Mouse (Mus musculus) NIH3T3 (cell line): Measurements from ENCODE around the gene Actn1.

Experiments
- DNase-seq: peaks from one replicate; pipeline ENCODE4 v3.0.0-alpha.2; 2012; ENCODE audit warnings: low read depth

Gene Actn1

DNA sequence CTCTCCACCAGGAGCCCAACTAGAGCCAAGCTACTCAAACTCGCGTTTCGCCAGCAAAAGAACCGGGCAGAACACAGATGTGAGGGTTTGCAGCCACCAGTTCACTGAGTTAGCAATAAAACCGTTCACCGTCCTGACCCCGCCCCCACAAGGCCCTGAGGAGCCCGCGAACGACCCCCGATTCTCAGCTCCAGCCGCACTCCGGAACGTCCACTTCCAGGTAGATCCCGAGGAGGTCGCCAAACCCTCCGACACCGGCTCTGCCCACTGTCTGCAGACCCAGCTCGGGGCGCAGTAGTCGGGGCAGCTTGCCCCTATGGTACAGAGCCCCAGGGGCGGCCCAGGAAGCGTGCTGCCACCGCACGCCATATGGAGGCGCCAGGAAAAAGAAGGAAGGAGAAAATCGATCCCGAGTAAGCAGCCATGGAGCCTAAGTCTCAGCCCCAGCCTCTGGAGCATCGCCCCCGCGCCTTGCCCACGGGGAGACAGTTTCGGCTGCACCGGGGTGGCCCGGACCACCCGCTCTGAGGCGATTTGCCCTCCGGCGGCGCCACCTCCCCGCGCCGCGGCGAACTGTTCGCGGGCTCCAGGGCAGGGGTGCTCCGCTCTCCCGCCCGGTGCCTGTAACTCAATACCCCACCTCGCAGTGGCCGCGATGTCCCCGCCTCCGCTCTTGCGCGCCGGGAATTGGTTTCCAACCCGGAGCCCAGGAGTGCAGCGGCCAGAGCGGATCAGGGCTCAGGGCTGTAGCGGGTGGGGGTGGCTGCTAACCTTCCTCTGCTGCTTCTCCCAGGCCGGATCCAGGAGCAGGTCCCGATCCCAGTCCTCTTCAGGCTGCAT lies 735 bp downstream of the Actn1 start:
- DNase-seq, result peak; percentile 81

DNA sequence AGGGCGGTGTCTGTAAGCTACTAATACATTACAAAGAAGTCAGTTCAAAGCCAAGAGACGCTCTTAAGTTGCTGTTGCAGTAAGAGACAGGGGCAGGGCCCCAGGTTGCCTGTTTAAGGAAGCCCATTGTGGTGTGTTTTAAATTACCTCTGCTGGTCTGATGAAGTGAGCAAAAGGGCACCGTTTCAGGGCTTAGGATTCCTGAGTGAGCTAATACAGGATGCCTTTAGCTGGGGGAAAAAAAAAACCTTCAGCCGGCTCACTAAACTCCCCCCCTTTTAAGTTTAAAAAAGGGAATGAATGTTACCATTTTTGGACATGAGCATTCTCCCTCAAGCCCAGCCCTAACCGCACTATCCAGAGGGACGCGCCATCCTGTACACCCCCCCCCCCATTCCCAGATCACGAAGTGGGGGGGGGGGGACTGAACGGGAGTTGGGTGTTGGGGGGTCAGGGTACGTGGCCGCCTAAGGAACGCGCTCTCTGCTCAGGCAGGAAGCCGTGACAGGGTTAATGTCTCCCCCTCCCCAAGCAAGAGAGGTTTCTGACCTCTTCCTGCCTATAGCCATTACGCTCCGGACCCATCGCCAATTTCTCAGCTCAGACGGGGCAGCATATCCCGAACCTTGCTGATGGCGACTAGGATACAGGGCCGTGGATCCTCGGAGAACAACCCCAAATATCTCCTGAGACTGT lies 1.5 kb downstream of the Actn1 start:
- DNase-seq, result peak; percentile 73

DNA sequence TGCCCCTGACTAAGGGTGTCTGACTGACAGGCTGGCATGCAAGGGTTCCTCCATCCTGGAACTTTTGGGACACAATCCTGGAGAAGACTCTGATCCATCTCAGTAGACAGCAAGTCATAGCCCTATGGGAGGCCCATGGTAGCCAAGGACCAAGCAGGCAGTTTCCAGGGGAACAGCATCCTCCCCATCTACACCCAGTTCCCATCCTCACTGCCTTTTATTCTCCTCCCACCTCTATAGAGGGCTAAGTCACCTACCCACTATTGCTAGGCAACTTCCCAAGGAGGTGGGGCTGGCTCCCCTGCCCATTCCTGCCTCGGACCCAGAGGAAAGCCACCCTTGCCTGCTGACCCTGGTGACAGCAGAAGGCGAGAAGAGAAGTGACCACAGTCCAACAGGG lies 8.2 kb downstream of the Actn1 start:
- no peak for DNase-seq

DNA sequence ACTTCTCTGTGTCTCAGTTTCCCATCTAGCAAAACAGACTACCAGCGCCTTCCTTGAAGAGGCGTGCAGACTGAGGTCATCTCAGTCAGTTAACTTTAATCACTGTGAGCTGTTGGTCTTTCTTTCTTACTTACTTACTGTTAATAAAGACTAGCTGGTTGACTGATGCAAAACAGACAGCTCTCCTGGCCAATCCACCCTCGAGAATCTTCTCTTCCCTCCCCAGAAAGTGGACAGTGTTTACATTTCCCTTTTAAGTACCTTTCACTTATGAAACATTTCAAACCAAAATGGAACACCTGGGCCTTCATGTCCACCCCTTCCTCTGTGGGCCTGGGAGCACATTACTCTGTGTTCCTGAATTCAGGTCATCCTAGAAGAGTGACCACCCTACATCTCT lies 8.6 kb downstream of the Actn1 start:
- peak; percentile 37 for DNase-seq

DNA sequence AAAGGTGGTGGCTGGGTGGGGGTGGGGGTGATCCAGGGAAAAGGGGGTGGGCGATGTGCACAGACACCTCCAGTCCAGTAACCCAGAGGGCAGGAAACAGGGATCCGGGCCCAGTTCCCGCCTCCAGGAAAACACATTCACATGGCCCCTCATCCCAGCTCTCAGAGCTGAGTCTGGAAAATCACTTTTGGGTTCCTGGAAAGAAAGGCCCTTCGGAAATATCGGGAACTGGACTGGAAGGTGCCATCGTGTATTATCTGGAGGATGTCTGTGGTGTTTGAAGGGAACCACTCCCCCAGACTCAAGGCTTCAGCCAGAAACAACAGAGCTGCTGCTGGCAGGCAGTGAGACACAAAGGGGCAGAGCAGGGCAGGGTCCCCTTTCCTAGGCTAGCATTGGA lies 10.6 kb downstream of the Actn1 start:
- DNase-seq, result no peak

DNA sequence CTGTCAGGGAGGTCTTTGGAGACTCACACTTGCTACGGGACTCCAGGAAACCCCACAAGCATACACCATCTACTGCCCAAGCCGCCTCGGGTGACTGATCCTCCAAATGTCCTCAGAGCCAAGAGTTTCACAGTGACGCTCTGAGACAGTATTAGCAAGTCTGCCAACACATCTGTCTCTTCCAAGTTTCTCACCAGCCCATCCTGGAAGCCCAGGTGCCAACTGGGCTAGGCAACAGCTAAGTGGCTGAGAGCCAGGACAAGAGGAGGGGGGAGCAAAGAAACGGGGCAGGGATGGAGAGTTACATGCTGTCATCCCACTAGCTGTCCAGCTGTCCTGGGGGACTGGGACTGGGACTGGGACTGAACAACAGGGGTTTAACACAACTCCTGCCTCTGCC lies 13.1 kb downstream of the Actn1 start:
- no peak for DNase-seq

DNA sequence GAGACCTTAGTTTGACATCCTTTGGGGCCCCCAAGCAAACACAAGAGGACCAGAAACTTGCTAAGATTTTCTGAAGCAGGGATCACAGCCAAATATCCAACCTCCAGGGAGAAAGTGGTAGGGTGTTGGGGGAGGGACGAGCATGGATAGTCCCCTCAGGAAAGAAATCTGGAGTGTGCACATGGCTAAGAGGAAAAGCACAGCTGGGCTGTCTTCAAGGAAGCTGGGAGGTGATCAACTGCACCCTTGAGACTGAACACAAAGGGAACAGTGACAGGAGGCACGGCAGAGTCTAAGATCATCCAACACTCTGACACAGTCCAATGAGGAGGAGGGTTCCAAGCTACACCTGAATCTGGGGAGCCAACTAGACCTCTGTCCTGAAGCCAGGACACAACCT lies 13.7 kb downstream of the Actn1 start:
- no peak for DNase-seq

DNA sequence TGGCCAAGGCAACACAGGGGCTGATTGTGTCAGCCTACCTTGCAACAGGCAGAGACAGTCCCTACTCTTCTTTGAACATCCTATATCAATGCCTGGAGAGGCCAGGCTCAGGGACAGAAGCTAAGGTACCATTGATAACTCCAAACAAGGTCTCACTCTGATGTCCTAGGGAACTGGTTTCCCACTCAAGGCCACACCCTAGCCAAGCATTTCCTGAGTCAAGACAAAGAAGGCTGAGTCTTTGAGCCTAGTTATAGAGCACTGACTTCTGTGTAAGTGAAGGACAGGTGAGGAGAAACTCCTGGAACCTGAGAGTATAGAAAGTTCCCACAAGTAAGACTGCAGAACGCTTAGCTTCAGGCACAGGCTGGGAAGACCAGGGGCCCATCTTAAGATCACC lies 15.4 kb downstream of the Actn1 start:
- no peak for DNase-seq

DNA sequence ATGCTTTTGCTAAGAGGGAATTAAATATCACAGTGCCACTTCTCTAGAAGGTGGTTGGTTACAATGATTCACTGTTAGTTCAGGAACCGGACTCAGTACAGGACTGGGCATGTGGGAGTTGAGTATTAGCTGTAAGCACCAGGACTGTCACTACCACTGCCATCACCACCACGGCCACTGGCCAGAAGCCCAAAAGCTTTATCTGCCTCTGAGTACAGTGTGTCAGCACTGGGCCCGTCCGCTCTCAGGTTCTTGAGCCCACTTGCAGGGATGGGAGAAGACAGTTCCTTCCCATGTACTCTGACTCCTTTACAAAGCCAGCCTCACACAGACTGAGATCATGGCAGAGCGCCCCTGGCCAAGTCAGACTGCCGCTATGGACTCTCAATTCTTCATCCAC lies 16.0 kb downstream of the Actn1 start:
- DNase-seq, result no peak

DNA sequence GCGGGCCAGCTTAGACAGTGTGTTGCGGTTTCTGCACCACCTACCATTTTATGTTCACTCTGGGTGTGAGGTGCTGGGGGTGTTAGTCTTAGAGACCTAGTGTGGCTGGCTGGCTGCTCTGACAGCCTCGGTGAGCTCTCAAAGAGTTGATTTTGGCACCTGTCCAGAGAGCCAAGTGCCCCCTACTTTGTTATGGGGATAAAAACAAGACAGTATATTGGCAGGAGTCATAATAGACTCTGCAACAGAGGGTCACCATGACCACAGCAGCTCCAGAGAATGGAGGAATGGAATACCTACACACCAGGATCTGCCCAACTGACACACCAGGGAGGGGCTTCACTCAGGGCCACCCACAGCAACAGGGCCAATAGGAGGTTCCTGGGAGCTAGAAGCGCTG lies 16.8 kb downstream of the Actn1 start:
- DNase-seq, result no peak

DNA sequence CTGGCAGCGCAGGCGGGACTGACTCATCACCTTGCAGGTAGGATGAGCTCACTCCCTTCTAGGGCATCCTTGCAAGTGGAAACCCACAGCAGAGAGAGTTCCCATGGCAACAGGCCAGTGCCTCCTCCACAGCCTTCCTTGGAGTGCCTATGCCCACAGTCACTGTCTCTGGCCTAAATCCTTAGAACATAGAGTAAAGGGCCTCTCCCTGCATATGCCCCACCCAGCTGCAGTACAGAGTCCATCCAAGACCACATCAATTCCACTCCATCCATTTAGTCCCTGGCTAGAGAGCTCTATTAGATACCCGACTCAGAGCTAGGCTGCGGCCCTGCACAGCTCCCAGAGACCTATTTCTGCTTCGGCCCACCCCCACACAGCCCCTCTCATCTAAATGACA lies 20.7 kb downstream of the Actn1 start:
- DNase-seq, result peak; percentile 19

DNA sequence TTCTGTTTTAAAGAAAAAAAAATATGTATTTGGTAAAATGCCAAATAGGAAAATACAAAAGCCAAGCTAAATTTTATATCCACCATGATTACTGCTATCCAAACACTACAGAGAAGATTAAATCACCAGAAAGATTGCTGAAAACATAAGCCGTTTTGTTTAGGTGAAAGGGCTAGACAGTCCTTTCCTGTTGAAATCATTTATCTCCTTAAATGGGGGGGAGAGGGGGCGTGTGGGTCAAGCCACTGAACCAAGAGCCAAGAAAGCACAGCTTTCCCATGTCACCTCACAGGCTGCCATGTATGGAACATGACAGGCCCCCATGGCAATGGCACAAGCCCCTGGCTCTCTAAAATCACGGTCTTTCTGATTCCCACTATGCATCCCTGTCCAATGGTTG lies 21.6 kb downstream of the Actn1 start:
- DNase-seq, result no peak

DNA sequence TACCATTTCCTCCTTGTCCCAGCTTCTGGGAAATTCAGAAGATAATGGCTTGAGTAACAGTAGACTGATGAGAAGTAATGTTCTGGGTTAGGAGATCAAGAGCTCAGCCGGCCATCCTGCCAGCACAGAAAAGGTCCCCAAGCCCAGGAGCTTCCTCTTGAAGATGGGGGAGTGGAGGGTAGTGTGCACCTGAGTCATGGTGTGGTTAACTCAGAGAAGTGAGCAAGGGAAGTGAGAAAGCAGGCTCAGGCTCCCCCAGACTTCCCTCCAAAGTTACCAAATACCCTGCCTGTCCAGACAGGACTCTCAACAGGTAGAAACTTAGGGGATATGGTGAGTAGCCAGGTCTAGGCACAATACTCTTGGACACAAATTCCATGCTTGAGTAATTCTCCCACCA lies 24.9 kb downstream of the Actn1 start:
- no peak for DNase-seq

DNA sequence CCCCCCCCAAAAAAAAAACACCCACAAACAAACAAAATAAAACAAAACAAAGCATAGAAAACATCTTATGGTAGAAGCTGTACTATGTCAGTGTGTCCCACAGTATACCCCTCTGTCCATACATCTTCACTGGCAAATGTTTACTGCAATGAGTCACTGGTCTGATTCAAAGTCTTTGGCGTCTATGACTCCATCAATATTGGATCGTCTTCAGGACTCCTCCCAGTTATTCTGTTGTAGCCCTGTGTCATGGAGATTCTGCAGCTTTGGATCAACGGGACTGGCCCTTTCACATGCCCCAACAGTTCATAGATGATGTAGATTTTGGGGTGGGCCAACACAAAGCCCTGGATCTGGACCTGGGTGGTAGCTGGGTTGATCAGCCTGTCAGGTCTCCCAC lies 25.9 kb downstream of the Actn1 start:
- DNase-seq, result peak; percentile 66

DNA sequence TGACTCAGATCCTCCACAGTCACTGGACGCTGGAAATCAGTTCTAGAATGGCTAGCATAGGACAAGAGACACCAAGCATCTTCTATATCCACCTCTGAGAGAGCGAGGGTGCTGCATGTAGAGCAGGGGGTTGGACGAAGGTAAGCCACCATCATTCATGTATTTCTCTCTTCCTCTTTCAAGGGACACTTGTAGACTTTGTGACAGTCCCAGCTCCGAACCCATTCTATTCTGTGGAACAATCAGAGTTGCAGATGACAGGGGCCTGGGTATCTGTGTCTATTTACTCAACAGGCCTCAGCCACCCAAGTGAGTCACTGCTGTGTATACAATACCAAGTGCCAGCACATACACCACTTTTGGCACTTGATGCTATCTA lies 27.3 kb downstream of the Actn1 start:
- peak; percentile 21 for DNase-seq

DNA sequence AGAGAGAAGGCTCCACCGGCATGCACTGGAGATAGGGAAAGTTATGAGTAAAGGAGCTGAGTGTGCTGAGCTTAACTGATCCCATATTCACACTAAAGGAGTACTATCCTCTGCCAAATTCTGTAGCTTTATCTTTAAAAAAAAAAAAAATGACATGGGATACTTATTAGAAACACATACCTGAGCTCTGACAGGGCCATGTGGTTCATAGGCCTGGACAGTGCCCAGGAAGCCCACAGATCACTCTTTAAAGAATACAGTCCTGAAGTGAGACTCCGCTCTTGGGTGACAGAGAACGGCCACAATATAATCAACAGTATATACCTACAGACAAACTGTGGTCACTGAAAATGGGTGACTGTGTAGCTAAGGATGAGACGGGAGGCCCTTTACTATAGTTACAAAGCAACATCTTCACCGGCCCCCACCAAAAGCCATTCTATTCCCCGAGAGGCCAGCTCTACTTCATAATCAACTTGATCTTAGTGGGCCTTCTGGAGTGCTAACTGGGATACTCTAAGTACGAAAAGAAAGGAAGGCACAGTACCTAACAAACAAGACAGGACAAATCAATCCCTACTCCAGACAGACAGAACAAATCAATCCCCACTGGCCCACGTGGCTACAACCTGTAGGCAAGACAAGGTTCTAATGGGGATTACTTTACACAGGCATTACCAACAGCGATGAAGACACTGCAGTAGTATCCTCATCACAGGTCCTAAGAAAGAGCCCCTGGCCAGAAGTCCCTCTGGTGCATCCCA lies 27.9 kb downstream of the Actn1 start:
- peak; percentile 70 for DNase-seq

DNA sequence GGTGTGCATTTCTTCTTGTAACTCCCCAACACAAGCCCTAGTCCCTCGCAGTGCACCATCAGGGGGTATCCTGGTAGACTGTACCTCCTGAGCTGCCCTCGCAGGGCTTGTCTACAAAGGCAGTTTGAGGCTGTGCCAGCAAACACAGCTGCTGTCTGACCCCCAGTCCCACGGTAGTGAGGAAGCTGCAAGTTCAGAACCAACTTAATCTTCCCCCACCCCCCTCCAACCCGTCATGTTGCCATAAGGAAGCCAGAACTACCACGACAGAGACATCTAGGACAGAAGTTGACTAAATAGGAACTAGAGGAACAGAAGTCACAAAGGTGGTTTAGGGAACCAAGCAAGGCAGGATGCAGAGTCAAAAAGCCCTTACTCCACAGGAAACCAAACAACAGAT lies 28.9 kb downstream of the Actn1 start:
- peak; percentile 58 for DNase-seq

DNA sequence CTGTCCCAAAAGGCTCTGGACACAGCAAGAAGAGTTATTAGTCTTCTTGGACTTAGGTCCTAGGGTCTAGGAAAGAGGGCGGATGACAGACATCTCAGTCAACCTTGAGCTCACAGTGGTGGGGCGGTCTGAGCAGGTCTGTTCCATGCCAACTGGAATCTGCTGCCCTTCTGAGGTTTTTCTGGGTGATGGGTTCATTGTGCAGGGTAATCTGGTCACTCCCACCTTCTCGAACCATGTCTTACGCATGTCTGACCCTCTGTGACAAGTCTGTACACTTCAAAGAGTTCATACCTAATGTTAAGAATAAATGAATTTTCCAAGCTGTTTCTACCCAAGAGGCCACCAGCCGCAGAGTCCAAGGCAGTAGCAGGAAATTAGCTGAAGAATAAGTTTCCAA lies 29.3 kb downstream of the Actn1 start:
- no peak for DNase-seq

DNA sequence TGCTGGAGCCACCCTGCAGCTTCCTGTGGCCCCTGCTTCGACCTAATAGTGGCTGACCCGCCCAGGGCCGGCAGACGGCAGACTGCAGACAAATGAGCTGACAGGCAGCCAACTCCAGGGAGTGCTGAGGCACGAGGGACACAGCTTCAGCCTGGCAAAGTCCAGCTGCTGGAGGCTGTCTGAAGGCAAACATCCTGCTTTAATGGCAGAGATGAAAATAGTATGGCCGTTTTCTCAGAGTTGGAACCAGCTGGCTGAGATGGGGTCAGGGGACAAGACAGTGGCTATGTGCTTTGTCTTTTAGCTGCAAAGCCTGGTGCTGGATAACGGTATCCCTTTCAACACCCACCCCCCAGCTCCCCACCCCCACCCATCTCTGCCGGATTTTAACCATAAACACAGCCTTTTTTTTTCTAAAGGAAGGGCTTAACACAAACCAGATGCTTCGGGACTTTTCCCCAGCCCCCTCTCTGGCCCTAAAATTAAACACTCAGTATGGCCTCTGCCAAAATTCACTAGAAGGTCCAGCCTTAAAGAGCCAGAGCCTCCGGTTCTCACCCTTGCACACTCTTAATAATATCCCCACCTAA lies 30.0 kb downstream of the Actn1 start:
- DNase-seq, result peak; percentile 93

DNA sequence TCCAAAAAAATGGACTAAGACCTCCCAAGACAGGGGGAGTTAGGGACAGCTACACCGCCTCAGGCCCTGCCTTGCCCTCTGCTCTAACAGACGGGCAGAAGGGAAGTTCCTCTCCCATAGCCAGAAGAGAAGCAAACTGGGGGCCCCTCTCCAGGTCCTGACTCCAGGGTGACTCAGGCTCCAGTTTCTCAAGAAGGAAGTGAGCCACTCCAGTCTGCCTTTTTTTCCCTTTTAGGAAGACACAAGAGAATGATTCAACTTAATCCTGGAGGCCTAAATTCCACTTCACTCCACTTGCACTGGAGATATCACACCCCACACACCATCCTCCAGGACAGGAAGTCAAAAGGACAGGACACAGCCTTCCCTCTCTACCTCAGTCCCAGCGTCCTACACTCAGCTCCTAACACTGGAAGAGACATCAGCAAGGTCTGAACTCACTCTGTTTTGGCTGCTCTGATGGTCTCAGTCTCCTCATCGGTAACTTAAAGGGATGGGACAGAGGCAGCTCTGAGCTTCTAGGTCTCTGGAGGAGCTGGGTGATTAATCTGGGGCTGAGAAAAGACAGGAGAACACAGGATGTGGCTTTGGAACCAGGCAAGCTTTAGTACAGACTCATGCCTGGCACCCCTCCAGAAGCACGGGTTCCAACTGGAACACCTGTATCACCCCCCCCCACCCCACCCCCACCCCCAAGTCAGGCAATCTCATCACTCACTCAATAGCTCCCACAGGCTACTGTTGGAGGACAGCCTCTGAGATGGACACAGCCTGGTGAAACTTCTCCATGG lies 31.0 kb downstream of the Actn1 start:
- DNase-seq, result peak; percentile 78

DNA sequence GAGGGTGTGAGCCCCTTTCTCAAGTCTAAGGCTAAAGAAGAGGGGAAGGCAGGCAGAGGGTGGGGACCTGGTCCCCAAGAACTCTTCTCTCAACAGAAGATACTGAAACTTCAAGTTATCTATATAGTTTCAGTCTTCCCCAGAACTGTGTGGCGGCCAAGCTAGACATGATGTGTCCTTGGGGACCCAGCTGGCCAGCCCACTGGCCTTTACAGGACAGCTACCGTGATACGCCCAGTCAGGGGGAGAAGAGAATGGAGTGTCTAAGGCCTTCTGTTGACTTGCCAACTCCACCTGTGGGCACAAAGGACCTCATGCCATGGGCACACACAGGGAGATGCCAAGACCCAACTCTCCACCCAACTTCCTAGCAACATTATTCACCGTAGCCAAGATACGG lies 31.8 kb downstream of the Actn1 start:
- DNase-seq, result peak; percentile 10

DNA sequence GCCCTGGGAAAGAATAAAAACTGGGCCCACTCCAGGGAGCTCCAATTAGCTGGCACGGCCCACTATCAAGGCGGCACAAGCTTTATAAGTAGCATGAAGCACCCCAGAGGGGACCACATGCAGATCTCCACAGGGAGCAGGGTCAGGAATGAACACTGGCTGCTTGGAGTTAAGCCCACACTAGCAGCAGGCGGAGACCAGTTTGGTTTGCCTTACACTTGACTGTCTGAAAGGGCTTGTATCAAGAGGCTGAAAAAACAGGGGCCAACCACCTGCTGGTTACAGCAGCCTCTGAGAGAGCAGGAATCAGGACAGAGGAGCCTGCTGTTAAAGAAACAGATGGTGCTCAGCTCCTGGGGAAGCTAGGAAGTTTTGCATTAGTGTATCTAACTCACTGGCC lies 32.3 kb downstream of the Actn1 start:
- peak; percentile 44 for DNase-seq
